Mouse (Mus musculus) stomach, embryonic 16.5 days (tissue): ENCODE data around the gene Shank3. TPM values are rescaled to one million over a fixed set of nuclear protein-coding genes. Genes with fewer than 3 reads are reported as not detected.

Source experiments
- polyA plus RNA-seq: library from polyadenylated mRNA; unstranded; fragments of >200 nt; fragmentation: Nextera tagmentation; extraction: Ambion mirVana; gene quantifications from 2 replicates; pipeline ENCODE4 v1.2.1, GENCODE M21; 2015

Shank3 gene
- polyA plus RNA-seq, 1 experiment from 2014 or later, result 1.8 TPM

Other genes starting within 250 kb of the Shank3 start
- gene Sbf1, start 184.3 kb upstream of the Shank3 start, polyA plus RNA-seq, result 47.6 and 49.5 TPM in 2 replicates
- gene Adm2, start 176.9 kb upstream of the Shank3 start, polyA plus RNA-seq, result 0.71 and 0.99 TPM in 2 replicates
- 0.54 and 0.66 TPM in 2 replicates for gene Miox, start 165.2 kb upstream of the Shank3 start, polyA plus RNA-seq
- gene Lmf2, start 144.0 kb upstream of the Shank3 start, polyA plus RNA-seq, result 66.9 and 79.1 TPM in 2 replicates
- 150 and 166 TPM in 2 replicates for gene Ncaph2, start 143.9 kb upstream of the Shank3 start, polyA plus RNA-seq
- 6.0 and 6.1 TPM in 2 replicates for gene Sco2, start 125.8 kb upstream of the Shank3 start, polyA plus RNA-seq
- gene Tymp, start 122.6 kb upstream of the Shank3 start, polyA plus RNA-seq, result 1.3 and 1.4 TPM in 2 replicates
- 0.54 and 0.94 TPM in 2 replicates for gene Odf3b, start 120.3 kb upstream of the Shank3 start, polyA plus RNA-seq
- gene Klhdc7b, start 114.7 kb upstream of the Shank3 start, polyA plus RNA-seq, result 0.04 TPM in 1 of 2 replicates, not detected in the other
- gene Syce3, start 89.1 kb upstream of the Shank3 start, polyA plus RNA-seq, result not detected in 2 replicates
- gene Cpt1b, start 73.8 kb upstream of the Shank3 start, polyA plus RNA-seq, result 0.52 and 4.8 TPM in 2 replicates
- gene C730034F03Rik, start 70.0 kb upstream of the Shank3 start, polyA plus RNA-seq, result 2.8 and 3.5 TPM in 2 replicates
- gene Gm44502, start 69.9 kb upstream of the Shank3 start, polyA plus RNA-seq, result not detected in 2 replicates
- gene Chkb, start 69.7 kb upstream of the Shank3 start, polyA plus RNA-seq, result 42.2 and 49.2 TPM in 2 replicates
- gene Mapk8ip2, start 45.7 kb upstream of the Shank3 start, polyA plus RNA-seq, result 3.7 and 3.9 TPM in 2 replicates
- gene Arsa, start 22.2 kb upstream of the Shank3 start, polyA plus RNA-seq, result 19.5 and 19.9 TPM in 2 replicates
- gene Acr, start 68.7 kb downstream of the Shank3 start, polyA plus RNA-seq, result not detected in 2 replicates
- 34.6 and 35.2 TPM in 2 replicates for gene Rabl2, start 92.3 kb downstream of the Shank3 start, polyA plus RNA-seq